Mouse (Mus musculus) G1E (cell line): ENCODE measurements around the gene Dars2. TPM values are rescaled to one million over a fixed set of nuclear protein-coding genes. Genes with fewer than 3 reads are reported as not detected.

ENCODE experiments used
- ATAC-seq: 2 replicates; pipeline ENCODE4 v1.8.0; 2016; ENCODE audit warnings: mild to moderate bottlenecking; ENCODE audit not compliant: insufficient number of reproducible peaks, poor library complexity, low FRiP score, severe bottlenecking; ENCODE audit errors: extremely low read depth
- DNase-seq: peaks from one replicate; pipeline ENCODE4 v3.0.0; 2012; ENCODE audit warnings: low spot score
- H3K27me3 ChIP-seq: 2 replicates; pipeline ENCODE4 v1.6.1; 2012; ENCODE audit warnings: mild to moderate bottlenecking, low read length, inconsistent platforms; ENCODE audit not compliant: insufficient read depth
- H3K36me3 ChIP-seq: replicated peaks from 2 replicates; pipeline ENCODE3; 2012; ENCODE audit warnings: mild to moderate bottlenecking, inconsistent platforms
- H3K4me1 ChIP-seq: 2 replicates; pipeline ENCODE4 v1.6.1; 2012; ENCODE audit warnings: low read depth, low read length, inconsistent platforms, mixed read lengths; ENCODE audit not compliant: insufficient read depth
- H3K4me3 ChIP-seq: 2 replicates; pipeline ENCODE4 v1.5.1; 2012; ENCODE audit warnings: low read depth, mild to moderate bottlenecking, inconsistent platforms, low read length, moderate library complexity, mixed read lengths
- H3K9me3 ChIP-seq: replicated peaks from 2 replicates; pipeline ENCODE4 v1.6.1; 2012; ENCODE audit warnings: inconsistent platforms
- CTCF ChIP-seq: IDR thresholded peaks from 2 replicates; pipeline ENCODE4 v1.5.1; 2012; ENCODE audit warnings: low read depth, low read length, inconsistent platforms, mixed read lengths
- GATA1 ChIP-seq: IDR thresholded peaks from 2 replicates; pipeline ENCODE4 v1.6.1; 2012; ENCODE audit warnings: borderline replicate concordance, low read length, inconsistent platforms, mixed read lengths
- GATA2 ChIP-seq: IDR thresholded peaks from 2 replicates; pipeline ENCODE4 v1.6.1; 2012; ENCODE audit warnings: low read depth, low read length, inconsistent platforms, borderline replicate concordance
- POLR2AphosphoS5 ChIP-seq: IDR thresholded peaks from 2 replicates; pipeline ENCODE4 v1.6.1; 2012; ENCODE audit warnings: low read depth, low read length, inconsistent platforms; ENCODE audit not compliant: insufficient replicate concordance
- TAL1 ChIP-seq: conservative IDR thresholded peaks from 2 replicates; pipeline ENCODE4 v1.6.1; 2012; ENCODE audit warnings: low read depth, low read length, inconsistent platforms, mixed read lengths
- polyA plus RNA-seq: library from polyadenylated mRNA; stranded (reverse); fragments of >175 nt; gene quantifications from 2 replicates; pipeline ENCODE4 v1.2.3, GENCODE M21; 2012
- total RNA-seq, 2 experiments: library from RNA; stranded (forward) in 1 of 2; stranded (reverse) in 1 of 2; fragments of 200-1000 nt in 1 of 2; fragments of >200 nt in 1 of 2; fragmentation: Nextera tagmentation in 1 of 2; gene quantifications; 2 replicates each; pipeline ENCODE4 v1.2.3; 2014 to 2017

Gene Dars2
- total RNA-seq (2014; fragmentation: Nextera tagmentation): 35.2 and 41.1 TPM in 2 replicates
- 36.2 and 39.1 TPM in 2 replicates for total RNA-seq (2017)
- 3.8 and 4.3 TPM in 2 replicates for polyA plus RNA-seq

GRCm38 (mm10) chr1:161070352-161071271, at the start of gene Dars2, which contains the start of gene Cenpl:
Gene Dars2 (minus strand): TSS chr1:161070658.
Gene Cenpl (plus strand): TSS chr1:161070713.
- no peak for TF ChIP-seq TAL1
- no peak for TF ChIP-seq POLR2AphosphoS5
- TF ChIP-seq CTCF: no peak
- TF ChIP-seq GATA2: no peak
- TF ChIP-seq GATA1: no peak
- peak; percentile 96 for ATAC-seq
- no peaks in the 10 kb centered on the region for H3K9me3 ChIP-seq
- H3K4me1 ChIP-seq: peaks cover 38% of the 10 kb centered on the region
- DNase-seq: peak; percentile 79
- no peaks in the 10 kb centered on the region for H3K27me3 ChIP-seq
- peaks cover 43% of the 10 kb centered on the region for H3K36me3 ChIP-seq
- H3K4me3 ChIP-seq: peak within 1 kb of the TSS; percentile 74

GRCm38 (mm10) chr1:161114591-161114990, 44.1 kb upstream of the Dars2 start:
- H3K4me3 ChIP-seq: no peak overlapping the region
- ATAC-seq (no peak), DNase-seq (no peak)
- TF ChIP-seq GATA1 (no peak), CTCF (no peak), POLR2AphosphoS5 (no peak), GATA2 (no peak), TAL1 (no peak)
- H3K36me3 ChIP-seq: peaks cover 22% of the 10 kb centered on the region
- no peaks in the 10 kb centered on the region for H3K4me1 ChIP-seq
- no peaks in the 10 kb centered on the region for H3K27me3 ChIP-seq
- no peaks in the 10 kb centered on the region for H3K9me3 ChIP-seq

GRCm38 (mm10) chr1:161109216-161109615, 38.8 kb upstream of the Dars2 start:
- H3K36me3 ChIP-seq: peaks cover 44% of the 10 kb centered on the region
- TF ChIP-seq GATA2: no peak
- no peak for TF ChIP-seq CTCF
- TF ChIP-seq POLR2AphosphoS5: no peak
- no peak for TF ChIP-seq TAL1
- no peak for TF ChIP-seq GATA1
- no peaks in the 10 kb centered on the region for H3K9me3 ChIP-seq
- no peak for DNase-seq
- no peaks in the 10 kb centered on the region for H3K27me3 ChIP-seq
- H3K4me3 ChIP-seq: no peak overlapping the region
- no peaks in the 10 kb centered on the region for H3K4me1 ChIP-seq
- no peak for ATAC-seq

GRCm38 (mm10) chr1:161103842-161104241, 33.4 kb upstream of the Dars2 start:
- ATAC-seq: no peak
- DNase-seq: no peak
- Histone ChIP-seq H3K4me3 (no peak overlapping the region), H3K9me3 (no peaks in the 10 kb centered on the region), H3K36me3 (peaks cover 42% of the 10 kb centered on the region), H3K4me1 (peaks cover 20% of the 10 kb centered on the region), H3K27me3 (no peaks in the 10 kb centered on the region)
- no peak for TF ChIP-seq GATA1
- TF ChIP-seq GATA2: no peak
- TF ChIP-seq CTCF: no peak
- no peak for TF ChIP-seq TAL1
- no peak for TF ChIP-seq POLR2AphosphoS5

GRCm38 (mm10) chr1:161099721-161100405, 29.4 kb upstream of the Dars2 start:
- no peak for TF ChIP-seq CTCF
- TF ChIP-seq TAL1: peak; percentile 59
- no peak for TF ChIP-seq POLR2AphosphoS5
- TF ChIP-seq GATA1: no peak
- no peak for TF ChIP-seq GATA2
- H3K27me3 ChIP-seq: no peaks in the 10 kb centered on the region
- peak; percentile 5 for DNase-seq
- H3K36me3 ChIP-seq: peaks cover 50% of the 10 kb centered on the region
- peaks cover 21% of the 10 kb centered on the region for H3K4me1 ChIP-seq
- no peak for ATAC-seq
- no peak overlapping the region; the same call in 1 of the 2 replicates for H3K4me3 ChIP-seq
- H3K9me3 ChIP-seq: no peaks in the 10 kb centered on the region

- ATAC-seq (no peak), DNase-seq (no peak)
- peaks cover 63% of the 10 kb centered on the region for H3K36me3 ChIP-seq
These were observed 6.8 kb upstream of the Dars2 start for GRCm38 (mm10) chr1:161077243-161077642.

More at GRCm38 (mm10) chr1:161077243-161077642, 6.8 kb upstream of the Dars2 start:
- peaks cover 31% of the 10 kb centered on the region for H3K4me1 ChIP-seq
- H3K4me3 ChIP-seq: no peak overlapping the region
- H3K9me3 ChIP-seq: no peaks in the 10 kb centered on the region
- TF ChIP-seq GATA1 (no peak), POLR2AphosphoS5 (no peak), GATA2 (no peak), TAL1 (no peak), CTCF (no peak)
- H3K27me3 ChIP-seq: no peaks in the 10 kb centered on the region
